Comparison of ENCODE assay signal across 9 mouse cellular contexts in the genomic region with DNA sequence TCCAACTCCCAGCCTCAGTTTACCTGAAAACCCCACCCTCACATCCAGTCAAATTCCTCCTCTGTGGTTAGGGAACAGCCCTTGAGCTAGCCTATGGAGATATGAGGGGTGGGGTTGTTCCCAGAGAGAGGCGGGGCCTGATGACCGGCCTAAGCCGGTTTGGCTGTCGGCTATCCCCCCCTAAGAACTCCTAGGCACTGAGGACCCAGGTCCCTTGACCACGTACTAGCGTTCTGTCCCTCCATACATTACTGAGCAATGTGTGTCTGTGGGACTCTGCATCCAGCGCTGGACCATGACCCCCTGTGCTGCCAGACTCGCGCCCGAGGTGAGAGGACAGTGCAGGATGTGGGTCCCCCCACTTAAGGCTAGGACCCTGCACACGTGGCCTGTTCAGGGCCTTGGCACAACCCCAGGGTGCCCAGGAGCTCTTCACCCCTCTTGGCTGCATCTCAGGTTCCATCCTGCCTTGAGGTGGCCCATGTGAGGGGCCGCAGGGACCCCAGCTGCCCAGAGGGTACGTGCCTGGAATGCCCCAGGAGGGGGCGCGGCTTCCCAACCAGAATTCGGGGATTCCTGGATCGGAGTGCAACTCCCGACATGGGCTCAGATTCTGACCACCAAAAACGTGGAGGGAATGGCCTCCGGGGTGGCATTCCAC. TPM values are rescaled to one million over a fixed set of nuclear protein-coding genes. Genes with fewer than 3 reads are reported as not detected.
A peak's percentile ranks its signal among the peaks of the same experiment; 100 is the strongest.
DNase-seq lines count a peak whose midpoint lies in the region; ATAC-seq lines count a peak whose summit lies in the region.
"Had no signal": no experiment of that assay in that cellular context is flagged by ENCODE, and none has a peak within 500 bp of the region (broad histone marks: within the 10 kb centered on the region; RNA-seq: fewer than 3 reads in every experiment).

No protein-coding gene starts in this region.

- DNase-seq in midbrain, embryonic 11.5 days (ENCODE audit: low spot score, missing footprints), result peak; percentile 92
- DNase-seq in cerebellum, postnatal 10 days, result no peak
- no peak for DNase-seq in urinary bladder, postnatal 25 days (ENCODE audit: low spot score)
- no peak for DNase-seq in cerebellum, adult 11 months
- DNase-seq: kidney, postnatal 25 days had no signal

- no peaks in the 10 kb centered on the region for H3K36me3 ChIP-seq in midbrain, embryonic 11.5 days (ENCODE audit: control insufficient read depth, insufficient read depth, low read length)
- no peaks in the 10 kb centered on the region for H3K36me3 ChIP-seq in midbrain, embryonic 16.5 days (ENCODE audit: control insufficient read depth, insufficient read depth, low read length)
- no peaks in the 10 kb centered on the region for H3K36me3 ChIP-seq in forebrain, embryonic 16.5 days (ENCODE audit: control insufficient read depth, insufficient read depth)
- peaks cover 13% of the 10 kb centered on the region; the same call in 1 of the 2 replicates for H3K36me3 ChIP-seq in limb, embryonic 13.5 days
- no peaks in the 10 kb centered on the region for H3K36me3 ChIP-seq in stomach, embryonic 14.5 days (ENCODE audit: control insufficient read depth, insufficient read depth, low read length)

- peak; percentile 63 for ATAC-seq in midbrain, embryonic 11.5 days (ENCODE audit: low FRiP score)
- no peak for ATAC-seq in midbrain, embryonic 16.5 days
- ATAC-seq in forebrain, embryonic 16.5 days, result no peak
- ATAC-seq in limb, embryonic 13.5 days (ENCODE audit: low FRiP score, low read depth), result peak; percentile 45
- ATAC-seq in stomach, embryonic 14.5 days (ENCODE audit: insufficient number of reproducible peaks, insufficient read depth, low FRiP score, low read depth), result peak; percentile 66; the same call in 1 of the 2 replicates

- WGBS in midbrain, embryonic 11.5 days, result 3% methylated on average over 20 of the region's 20 CpGs
- 8% methylated on average over 20 of the region's 20 CpGs for WGBS in midbrain, embryonic 16.5 days
- 5% methylated on average over 20 of the region's 20 CpGs for WGBS in forebrain, embryonic 16.5 days
- WGBS in limb, embryonic 13.5 days, result 7% methylated on average over 20 of the region's 20 CpGs
- 12% methylated on average over 20 of the region's 20 CpGs for WGBS in stomach, embryonic 14.5 days

- peak overlapping the region; percentile 17; the same call in 1 of the 2 replicates for H3K4me3 ChIP-seq in midbrain, embryonic 11.5 days (ENCODE audit: low read depth, low read length)
- no peak overlapping the region for H3K4me3 ChIP-seq in midbrain, embryonic 16.5 days (ENCODE audit: low read depth, low read length)
- no peak overlapping the region for H3K4me3 ChIP-seq in forebrain, embryonic 16.5 days (replicated peaks; ENCODE audit: low read length)
- H3K4me3 ChIP-seq in limb, embryonic 13.5 days, result peak overlapping the region; percentile 34
- H3K4me3 ChIP-seq in stomach, embryonic 14.5 days (ENCODE audit: low read depth, low read length), result peak overlapping the region; percentile 20

- peaks cover 6% of the 10 kb centered on the region; the same call in 1 of the 2 replicates for H3K4me1 ChIP-seq in midbrain, embryonic 11.5 days (ENCODE audit: control insufficient read depth, insufficient read depth, low read length)
- H3K4me1 ChIP-seq in midbrain, embryonic 16.5 days (ENCODE audit: control insufficient read depth, insufficient read depth, low read length), result no peaks in the 10 kb centered on the region
- no peaks in the 10 kb centered on the region for H3K4me1 ChIP-seq in forebrain, embryonic 16.5 days (replicated peaks; ENCODE audit: control insufficient read depth, insufficient read depth, low read length)
- peaks cover 23% of the 10 kb centered on the region for H3K4me1 ChIP-seq in limb, embryonic 13.5 days
- H3K4me1 ChIP-seq in stomach, embryonic 14.5 days (ENCODE audit: control insufficient read depth, insufficient read depth, low read length), result peaks cover 22% of the 10 kb centered on the region

- no peak overlapping the region for H3K27ac ChIP-seq in midbrain, embryonic 11.5 days (ENCODE audit: low read depth, low read length)
- no peak overlapping the region for H3K27ac ChIP-seq in midbrain, embryonic 16.5 days (ENCODE audit: low read length)
- no peak overlapping the region for H3K27ac ChIP-seq in forebrain, embryonic 16.5 days (ENCODE audit: low read length)
- H3K27ac ChIP-seq in limb, embryonic 13.5 days, result peak overlapping the region; percentile 12; the same call in 1 of the 2 replicates
- peak overlapping the region; percentile 55; the same call in 1 of the 2 replicates for H3K27ac ChIP-seq in stomach, embryonic 14.5 days (ENCODE audit: low read length)

- H3K4me2 ChIP-seq in midbrain, embryonic 11.5 days, result peak overlapping the region; percentile 36
- H3K4me2 ChIP-seq in midbrain, embryonic 16.5 days (ENCODE audit: low read length), result no peak overlapping the region
- H3K4me2 ChIP-seq in forebrain, embryonic 16.5 days (ENCODE audit: low read length), result no peak overlapping the region
- H3K4me2 ChIP-seq in limb, embryonic 13.5 days (replicated peaks), result peak overlapping the region; percentile 57
- H3K4me2 ChIP-seq in stomach, embryonic 14.5 days (replicated peaks; ENCODE audit: low read depth, low read length), result peak overlapping the region; percentile 46

- H3K9ac ChIP-seq in midbrain, embryonic 11.5 days (ENCODE audit: low read length), result peak overlapping the region; percentile 46
- H3K9ac ChIP-seq in midbrain, embryonic 16.5 days (ENCODE audit: low read depth, low read length), result no peak overlapping the region
- peak overlapping the region; percentile 31; the same call in 1 of the 2 replicates for H3K9ac ChIP-seq in forebrain, embryonic 16.5 days (replicated peaks; ENCODE audit: low read depth, low read length)
- H3K9ac ChIP-seq in limb, embryonic 13.5 days, result peak overlapping the region; percentile 64
- peak overlapping the region; percentile 40; the same call in 1 of the 2 replicates for H3K9ac ChIP-seq in stomach, embryonic 14.5 days (replicated peaks; ENCODE audit: low read depth, low read length)

- H3K9me3 ChIP-seq in midbrain, embryonic 11.5 days (ENCODE audit: control insufficient read depth, low read length), result no peaks in the 10 kb centered on the region
- no peaks in the 10 kb centered on the region for H3K9me3 ChIP-seq in midbrain, embryonic 16.5 days (replicated peaks; ENCODE audit: control insufficient read depth, low read length, poor library complexity, severe bottlenecking)
- no peaks in the 10 kb centered on the region for H3K9me3 ChIP-seq in forebrain, embryonic 16.5 days (ENCODE audit: control insufficient read depth, low read length)
- no peaks in the 10 kb centered on the region for H3K9me3 ChIP-seq in limb, embryonic 13.5 days
- no peaks in the 10 kb centered on the region for H3K9me3 ChIP-seq in stomach, embryonic 14.5 days (ENCODE audit: control insufficient read depth, low read depth, low read length)

- peaks cover 23% of the 10 kb centered on the region for H3K27me3 ChIP-seq in midbrain, embryonic 11.5 days (ENCODE audit: control insufficient read depth, insufficient read depth, low read length)
- peaks cover 28% of the 10 kb centered on the region for H3K27me3 ChIP-seq in midbrain, embryonic 16.5 days (ENCODE audit: control insufficient read depth, insufficient read depth, low read depth, low read length)
- peaks cover 36% of the 10 kb centered on the region for H3K27me3 ChIP-seq in forebrain, embryonic 16.5 days (replicated peaks; ENCODE audit: control insufficient read depth, insufficient read depth, low read length)
- H3K27me3 ChIP-seq in limb, embryonic 13.5 days, result peaks cover 39% of the 10 kb centered on the region
- peaks cover 6% of the 10 kb centered on the region for H3K27me3 ChIP-seq in stomach, embryonic 14.5 days (ENCODE audit: control insufficient read depth, insufficient read depth, low read length)

RNA-seq across cellular contexts. Expression of a gene that starts 3.1 kb away (rescaled TPM):
- polyA plus RNA-seq in midbrain, embryonic 11.5 days (2014; fragmentation: Nextera tagmentation; extraction: Ambion mirVana), result 3.6 and 3.8 TPM in 2 replicates
- 1.2 TPM in 2 replicates for polyA plus RNA-seq in midbrain, embryonic 16.5 days (2015; fragmentation: Nextera tagmentation; extraction: Ambion mirVana)
- 1.2 and 1.8 TPM in 2 replicates for polyA plus RNA-seq in forebrain, embryonic 16.5 days (2015; fragmentation: Nextera tagmentation; extraction: Ambion mirVana)
- 7.3 and 7.6 TPM in 2 replicates for polyA plus RNA-seq in limb, embryonic 13.5 days (2015; fragmentation: Nextera tagmentation; extraction: Ambion mirVana)
- 5.1 and 5.7 TPM in 2 replicates for polyA plus RNA-seq in stomach, embryonic 14.5 days (2014; fragmentation: Nextera tagmentation; extraction: Ambion mirVana)

RNA-seq across cellular contexts. Expression of a gene that starts 20.0 kb away (rescaled TPM):
- 200 and 225 TPM in 2 replicates for polyA plus RNA-seq in midbrain, embryonic 11.5 days (2014; fragmentation: Nextera tagmentation; extraction: Ambion mirVana)
- polyA plus RNA-seq in midbrain, embryonic 16.5 days (2015; fragmentation: Nextera tagmentation; extraction: Ambion mirVana), result 124 and 131 TPM in 2 replicates
- 173 and 178 TPM in 2 replicates for polyA plus RNA-seq in forebrain, embryonic 16.5 days (2015; fragmentation: Nextera tagmentation; extraction: Ambion mirVana)
- polyA plus RNA-seq in limb, embryonic 13.5 days (2015; fragmentation: Nextera tagmentation; extraction: Ambion mirVana), result 244 and 254 TPM in 2 replicates
- 220 TPM in 2 replicates for polyA plus RNA-seq in stomach, embryonic 14.5 days (2014; fragmentation: Nextera tagmentation; extraction: Ambion mirVana)

RNA-seq across cellular contexts. Expression of a gene that starts 23.3 kb away (rescaled TPM):
- 2.8 and 2.9 TPM in 2 replicates for polyA plus RNA-seq in midbrain, embryonic 11.5 days (2014; fragmentation: Nextera tagmentation; extraction: Ambion mirVana)
- polyA plus RNA-seq in midbrain, embryonic 16.5 days (2015; fragmentation: Nextera tagmentation; extraction: Ambion mirVana), result 4.1 and 4.8 TPM in 2 replicates
- 3.9 and 4.7 TPM in 2 replicates for polyA plus RNA-seq in forebrain, embryonic 16.5 days (2015; fragmentation: Nextera tagmentation; extraction: Ambion mirVana)
- 1.8 and 1.9 TPM in 2 replicates for polyA plus RNA-seq in limb, embryonic 13.5 days (2015; fragmentation: Nextera tagmentation; extraction: Ambion mirVana)
- polyA plus RNA-seq in stomach, embryonic 14.5 days (2014; fragmentation: Nextera tagmentation; extraction: Ambion mirVana), result 3.2 and 3.6 TPM in 2 replicates

RNA-seq across cellular contexts. Expression of a gene that starts 27.4 kb away (rescaled TPM):
- polyA plus RNA-seq in midbrain, embryonic 11.5 days (2014; fragmentation: Nextera tagmentation; extraction: Ambion mirVana), result 581 and 594 TPM in 2 replicates
- 509 and 552 TPM in 2 replicates for polyA plus RNA-seq in midbrain, embryonic 16.5 days (2015; fragmentation: Nextera tagmentation; extraction: Ambion mirVana)
- 443 and 475 TPM in 2 replicates for polyA plus RNA-seq in forebrain, embryonic 16.5 days (2015; fragmentation: Nextera tagmentation; extraction: Ambion mirVana)
- polyA plus RNA-seq in limb, embryonic 13.5 days (2015; fragmentation: Nextera tagmentation; extraction: Ambion mirVana), result 462 and 477 TPM in 2 replicates
- 434 and 466 TPM in 2 replicates for polyA plus RNA-seq in stomach, embryonic 14.5 days (2014; fragmentation: Nextera tagmentation; extraction: Ambion mirVana)

RNA-seq across cellular contexts. Expression of a gene that starts 31.2 kb away (rescaled TPM):
- polyA plus RNA-seq in midbrain, embryonic 11.5 days (2014; fragmentation: Nextera tagmentation; extraction: Ambion mirVana), result 158 and 160 TPM in 2 replicates
- polyA plus RNA-seq in midbrain, embryonic 16.5 days (2015; fragmentation: Nextera tagmentation; extraction: Ambion mirVana), result 25.7 and 26.2 TPM in 2 replicates
- 30.5 and 31.3 TPM in 2 replicates for polyA plus RNA-seq in forebrain, embryonic 16.5 days (2015; fragmentation: Nextera tagmentation; extraction: Ambion mirVana)
- 287 and 299 TPM in 2 replicates for polyA plus RNA-seq in limb, embryonic 13.5 days (2015; fragmentation: Nextera tagmentation; extraction: Ambion mirVana)
- 397 and 424 TPM in 2 replicates for polyA plus RNA-seq in stomach, embryonic 14.5 days (2014; fragmentation: Nextera tagmentation; extraction: Ambion mirVana)

Comparison
In these comparisons a context has a peak if more than half of its experiments do, and no peak if none do; other contexts are left out.
1. ATAC-seq: peak in midbrain, embryonic 11.5 days (single experiment), limb, embryonic 13.5 days (single experiment) and stomach, embryonic 14.5 days (single experiment); none in midbrain, embryonic 16.5 days (single experiment) and forebrain, embryonic 16.5 days (single experiment).
2. H3K4me2 ChIP-seq: peak in midbrain, embryonic 11.5 days (single experiment), limb, embryonic 13.5 days (single experiment) and stomach, embryonic 14.5 days (single experiment); none in midbrain, embryonic 16.5 days (single experiment) and forebrain, embryonic 16.5 days (single experiment).
3. H3K4me3 ChIP-seq: peak in midbrain, embryonic 11.5 days (single experiment), limb, embryonic 13.5 days (single experiment) and stomach, embryonic 14.5 days (single experiment); none in midbrain, embryonic 16.5 days (single experiment) and forebrain, embryonic 16.5 days (single experiment).
4. H3K27ac ChIP-seq: peak in limb, embryonic 13.5 days (single experiment) and stomach, embryonic 14.5 days (single experiment); none in midbrain, embryonic 11.5 days (single experiment), midbrain, embryonic 16.5 days (single experiment) and forebrain, embryonic 16.5 days (single experiment).